Mouse (Mus musculus) intestine, embryonic 14.5 days (tissue): ENCODE measurements around the gene Lrrc46. TPM values are rescaled to one million over a fixed set of nuclear protein-coding genes. Genes with fewer than 3 reads are reported as not detected.
A peak's percentile ranks its signal among the peaks of the same experiment; 100 is the strongest.

Experiments used
- ATAC-seq: fragments of 200-750 bp; cut with Nextera tagmentation; replicated peaks from 2 replicates; pipeline ENCODE4 v1.8.0; 2017; ENCODE audit warnings: low read depth, moderate number of reproducible peaks, moderate TSS enrichment, moderate library complexity; ENCODE audit not compliant: low FRiP score, low TSS enrichment
- DNase-seq: peaks from one replicate; pipeline ENCODE4 v3.0.0-alpha.2; 2018; ENCODE audit warnings: low spot score
- H3K27ac ChIP-seq: fragments of 300-500 bp; sonication (generic); 2 replicates; pipeline ENCODE4 v1.5.1; 2014; ENCODE audit warnings: low read depth, mild to moderate bottlenecking, control low read depth
- H3K27me3 ChIP-seq: fragments of 300-500 bp; sonication (generic); replicated peaks from 2 replicates; pipeline ENCODE4 v1.6.1; 2014; ENCODE audit warnings: low read length, control low read depth; ENCODE audit not compliant: control insufficient read depth, insufficient read depth
- H3K36me3 ChIP-seq: fragments of 300-500 bp; sonication (generic); 2 replicates; pipeline ENCODE4 v1.6.1; 2014; ENCODE audit warnings: low read length, control low read depth; ENCODE audit not compliant: control insufficient read depth, insufficient read depth
- H3K4me1 ChIP-seq: fragments of 300-500 bp; sonication (generic); replicated peaks from 2 replicates; pipeline ENCODE4 v1.6.1; 2014; ENCODE audit warnings: low read length, control low read depth, mixed read lengths; ENCODE audit not compliant: control insufficient read depth, insufficient read depth
- H3K4me2 ChIP-seq: fragments of 300-500 bp; sonication (generic); 2 replicates; pipeline ENCODE4 v1.6.1; 2014; ENCODE audit warnings: low read length
- H3K4me3 ChIP-seq: fragments of 300-500 bp; sonication (generic); 2 replicates; pipeline ENCODE4 v1.5.1; 2014; ENCODE audit warnings: low read depth, low read length, control low read depth, mixed read lengths
- H3K9ac ChIP-seq: fragments of 300-500 bp; sonication (generic); 2 replicates; pipeline ENCODE4 v1.6.1; 2014; ENCODE audit warnings: mild to moderate bottlenecking, low read length
- H3K9me3 ChIP-seq: fragments of 300-500 bp; sonication (generic); 2 replicates; pipeline ENCODE4 v1.6.1; 2016; ENCODE audit warnings: low read length, control low read depth; ENCODE audit not compliant: control insufficient read depth
- WGBS: fragments of 180-500 bp; shearing (Covaris S2); extraction: QIAGEN DNeasy Blood & Tissue Kit; methylation state at CpG from one replicate; pipeline ENCODE4 v1.1.7; 2014; 5-methylcytosine and 5-hydroxymethylcytosine counted together
- polyA plus RNA-seq: library from polyadenylated mRNA; unstranded; fragments of >200 nt; fragmentation: Nextera tagmentation; extraction: Ambion mirVana; gene quantifications from 2 replicates; pipeline ENCODE4 v1.2.1, GENCODE M21; 2014

The Lrrc46 gene
- polyA plus RNA-seq, 1 experiment from 2014 or later: 0.49 TPM

- Histone ChIP-seq H3K27me3 (no peaks in the 10 kb centered on the region), H3K27ac (no peak overlapping the region), H3K36me3 (peaks cover 41% of the 10 kb centered on the region), H3K4me2 (peak overlapping the region; percentile 92), H3K4me1 (peaks cover 16% of the 10 kb centered on the region), H3K9ac (no peak overlapping the region), H3K9me3 (no peaks in the 10 kb centered on the region), H3K4me3 (no peak overlapping the region)
- peak; percentile 61 for DNase-seq
- peak; percentile 34 for ATAC-seq
- 22% methylated on average over 11 of the region's 11 CpGs for WGBS
These were observed 11.0 kb upstream of the Lrrc46 start for GRCm38 (mm10) chr11:97052219-97052646.

GRCm38 (mm10) chr11:97050944-97051586 lies 9.9 kb upstream of the Lrrc46 start:
- no peaks in the 10 kb centered on the region for H3K9me3 ChIP-seq
- H3K9ac ChIP-seq: peak overlapping the region; percentile 76
- H3K36me3 ChIP-seq: peaks cover 42% of the 10 kb centered on the region
- H3K27ac ChIP-seq: peak overlapping the region; percentile 24; the same call in 1 of the 2 replicates
- WGBS: 23% methylated on average over 13 of the region's 13 CpGs
- ATAC-seq (no peak; the same call in 1 of the 2 replicates), DNase-seq (no peak)
- peak overlapping the region; percentile 92 for H3K4me2 ChIP-seq
- H3K4me3 ChIP-seq: peak overlapping the region; percentile 72
- peaks cover 16% of the 10 kb centered on the region for H3K4me1 ChIP-seq
- H3K27me3 ChIP-seq: no peaks in the 10 kb centered on the region

- H3K9me3 ChIP-seq: no peaks in the 10 kb centered on the region
- peak within 1 kb of the TSS; percentile 72 for H3K4me3 ChIP-seq
- peaks cover 16% of the 10 kb centered on the region for H3K4me1 ChIP-seq
- H3K36me3 ChIP-seq: peaks cover 35% of the 10 kb centered on the region
- peak within 1 kb of the TSS; percentile 92 for H3K4me2 ChIP-seq
- DNase-seq (peak; percentile 78), ATAC-seq (peak; percentile 49; the same call in 1 of the 2 replicates)
- no peaks in the 10 kb centered on the region for H3K27me3 ChIP-seq
- 4% methylated on average over 18 of the region's 18 CpGs for WGBS
- H3K9ac ChIP-seq: peak within 1 kb of the TSS; percentile 76
- H3K27ac ChIP-seq: peak within 1 kb of the TSS; percentile 24
These were observed 9.2 kb upstream of the Lrrc46 start, which contains the start of gene Osbpl7 for GRCm38 (mm10) chr11:97050216-97050943. Osbpl7 (plus strand) TSS chr11:97050628.

GRCm38 (mm10) chr11:97049492-97050085 lies 8.4 kb upstream of the Lrrc46 start:
- Histone ChIP-seq H3K9ac (no peak overlapping the region), H3K27me3 (no peaks in the 10 kb centered on the region), H3K27ac (0 out of 2 replicates have a peak overlapping the region, but pooled peaks have one; percentile 24), H3K9me3 (no peaks in the 10 kb centered on the region), H3K4me2 (no peak overlapping the region), H3K4me1 (peaks cover 16% of the 10 kb centered on the region), H3K36me3 (peaks cover 32% of the 10 kb centered on the region), H3K4me3 (no peak overlapping the region)
- WGBS: 71% methylated on average over 6 of the region's 6 CpGs
- ATAC-seq (no peak), DNase-seq (no peak)

- Histone ChIP-seq H3K4me3 (no peak overlapping the region), H3K4me1 (peaks cover 16% of the 10 kb centered on the region), H3K9me3 (no peaks in the 10 kb centered on the region), H3K9ac (no peak overlapping the region), H3K36me3 (peaks cover 27% of the 10 kb centered on the region), H3K4me2 (no peak overlapping the region), H3K27ac (no peak overlapping the region), H3K27me3 (no peaks in the 10 kb centered on the region)
- DNase-seq (no peak), ATAC-seq (no peak)
- WGBS: 81% methylated on average over 8 of the region's 8 CpGs
These were observed 7.0 kb upstream of the Lrrc46 start for GRCm38 (mm10) chr11:97048090-97048650.

GRCm38 (mm10) chr11:97045861-97046260 lies 4.7 kb upstream of the Lrrc46 start:
- no peak overlapping the region for H3K27ac ChIP-seq
- ATAC-seq: no peak
- no peak overlapping the region for H3K4me3 ChIP-seq
- H3K36me3 ChIP-seq: peaks cover 27% of the 10 kb centered on the region
- H3K4me2 ChIP-seq: no peak overlapping the region
- no peak for DNase-seq
- H3K9me3 ChIP-seq: no peaks in the 10 kb centered on the region
- peaks cover 16% of the 10 kb centered on the region for H3K4me1 ChIP-seq
- WGBS: 79% methylated on average over 7 of the region's 7 CpGs
- H3K9ac ChIP-seq: no peak overlapping the region
- no peaks in the 10 kb centered on the region for H3K27me3 ChIP-seq

- H3K4me3 ChIP-seq: no peak overlapping the region
- ATAC-seq (no peak), DNase-seq (no peak)
- H3K36me3 ChIP-seq: peaks cover 27% of the 10 kb centered on the region
- WGBS: 98% methylated on average over 8 of the region's 8 CpGs
- H3K4me2 ChIP-seq: no peak overlapping the region
- H3K27me3 ChIP-seq: no peaks in the 10 kb centered on the region
- H3K27ac ChIP-seq: no peak overlapping the region
- no peak overlapping the region for H3K9ac ChIP-seq
- no peaks in the 10 kb centered on the region for H3K9me3 ChIP-seq
- peaks cover 14% of the 10 kb centered on the region for H3K4me1 ChIP-seq
These were observed 3.7 kb upstream of the Lrrc46 start for GRCm38 (mm10) chr11:97044902-97045301.

- 0 out of 2 replicates have a peak overlapping the region, but pooled peaks have one; percentile 30 for H3K9ac ChIP-seq
- 0 out of 2 replicates have a peak, but pooled peaks cover 9% of the 10 kb centered on the region for H3K36me3 ChIP-seq
- H3K27me3 ChIP-seq: no peaks in the 10 kb centered on the region
- WGBS: 49% methylated on average over 12 of the region's 12 CpGs
- H3K27ac ChIP-seq: no peak overlapping the region
- peak overlapping the region; percentile 91 for H3K4me2 ChIP-seq
- no peaks in the 10 kb centered on the region for H3K9me3 ChIP-seq
- ATAC-seq (no peak), DNase-seq (no peak)
- peaks cover 14% of the 10 kb centered on the region for H3K4me1 ChIP-seq
- peak overlapping the region; percentile 89 for H3K4me3 ChIP-seq
These were observed 746 bp downstream of the Lrrc46 start for GRCm38 (mm10) chr11:97040301-97041021.
